Mouse (Mus musculus): ENCODE measurements around the gene Hnrnpl. TPM values are rescaled to one million over a fixed set of nuclear protein-coding genes. Genes with fewer than 3 reads are reported as not detected.

Gene Hnrnpl
- total and polyA plus RNA-seq, 3 experiments: 119 to 408 (median 382) TPM

- DNase-seq: peak; percentile 90
Measured at GRCm38 (mm10) chr7:28829821-28830220, 21.5 kb downstream of the Hnrnpl start.

GRCm38 (mm10) chr7:28830981-28831380, 22.6 kb downstream of the Hnrnpl start:
- DNase-seq: no peak

GRCm38 (mm10) chr7:28831411-28832125, 23.2 kb downstream of the Hnrnpl start:
- no peak for DNase-seq

- DNase-seq: no peak
Measured at GRCm38 (mm10) chr7:28832137-28832536, 23.8 kb downstream of the Hnrnpl start.

- no peak for DNase-seq
Measured at GRCm38 (mm10) chr7:28833723-28834347, 25.5 kb downstream of the Hnrnpl start, which contains the start of gene Lgals4. Gene Lgals4, plus strand, starts transcription at chr7:28833854.

- DNase-seq: peak; percentile 18
Measured at GRCm38 (mm10) chr7:28836936-28837335, 28.6 kb downstream of the Hnrnpl start.

GRCm38 (mm10) chr7:28838331-28838730, 30.0 kb downstream of the Hnrnpl start:
- DNase-seq: peak; percentile 13

GRCm38 (mm10) chr7:28847273-28847672, 38.9 kb downstream of the Hnrnpl start:
- DNase-seq: no peak

GRCm38 (mm10) chr7:28849700-28850236, 41.4 kb downstream of the Hnrnpl start:
- no peak for DNase-seq

GRCm38 (mm10) chr7:28850642-28851041, 42.3 kb downstream of the Hnrnpl start:
- DNase-seq: no peak

GRCm38 (mm10) chr7:28859953-28860352, 51.6 kb downstream of the Hnrnpl start:
- no peak for DNase-seq

GRCm38 (mm10) chr7:28860898-28861297, 52.6 kb downstream of the Hnrnpl start:
- DNase-seq: no peak

- DNase-seq: peak; percentile 7
Measured at GRCm38 (mm10) chr7:28862817-28863499, 54.6 kb downstream of the Hnrnpl start.

- no peak for DNase-seq
Measured at GRCm38 (mm10) chr7:28863540-28863939, 55.2 kb downstream of the Hnrnpl start, which contains the start of gene Lgals7. Gene Lgals7, plus strand, starts transcription at chr7:28863853.

GRCm38 (mm10) chr7:28864288-28864750, 56.0 kb downstream of the Hnrnpl start:
- DNase-seq: no peak

- peak; percentile 90 for DNase-seq
Measured at GRCm38 (mm10) chr7:28865481-28866300, 57.4 kb downstream of the Hnrnpl start.

GRCm38 (mm10) chr7:28866769-28867507, 58.6 kb downstream of the Hnrnpl start:
- no peak for DNase-seq

- peak; percentile 79 for DNase-seq
Measured at GRCm38 (mm10) chr7:28867508-28868340, 59.4 kb downstream of the Hnrnpl start.

GRCm38 (mm10) chr7:28870901-28871664, 62.7 kb downstream of the Hnrnpl start:
- no peak for DNase-seq

All from adrenal gland, adult 2 months (tissue).